Mouse (Mus musculus) stomach, embryonic 14.5 days (tissue): ENCODE measurements around the gene Ankrd13d. TPM values are rescaled to one million over a fixed set of nuclear protein-coding genes. Genes with fewer than 3 reads are reported as not detected.
A peak's percentile ranks its signal among the peaks of the same experiment; 100 is the strongest.

Source experiments
- ATAC-seq: fragments of 200-750 bp; cut with Nextera tagmentation; 2 replicates; pipeline ENCODE4 v1.8.0; 2017; ENCODE audit warnings: low read depth, moderate TSS enrichment; ENCODE audit not compliant: insufficient number of reproducible peaks, insufficient read depth, low FRiP score
- H3K27ac ChIP-seq: fragments of 300-500 bp; sonication (generic); 2 replicates; pipeline ENCODE4 v1.5.1; 2014; ENCODE audit warnings: mild to moderate bottlenecking, low read length, moderate library complexity, mixed read lengths
- H3K27me3 ChIP-seq: fragments of 300-500 bp; sonication (generic); 2 replicates; pipeline ENCODE4 v1.6.1; 2014; ENCODE audit warnings: low read length, control low read depth, mixed read lengths; ENCODE audit not compliant: control insufficient read depth, insufficient read depth
- H3K36me3 ChIP-seq: fragments of 300-500 bp; sonication (generic); 2 replicates; pipeline ENCODE4 v1.6.1; 2014; ENCODE audit warnings: mild to moderate bottlenecking, control low read depth, low read length, moderate library complexity, mixed read lengths; ENCODE audit not compliant: control insufficient read depth, insufficient read depth
- H3K4me1 ChIP-seq: fragments of 300-500 bp; sonication (generic); 2 replicates; pipeline ENCODE4 v1.6.1; 2014; ENCODE audit warnings: low read length, control low read depth, mixed read lengths; ENCODE audit not compliant: control insufficient read depth, insufficient read depth
- H3K4me2 ChIP-seq: fragments of 300-500 bp; sonication (generic); replicated peaks from 2 replicates; pipeline ENCODE4 v1.6.1; 2014; ENCODE audit warnings: low read depth, low read length, control low read depth
- H3K4me3 ChIP-seq: fragments of 300-500 bp; sonication (generic); 2 replicates; pipeline ENCODE4 v1.5.1; 2014; ENCODE audit warnings: low read depth, low read length, control low read depth
- H3K9ac ChIP-seq: fragments of 300-500 bp; sonication (generic); replicated peaks from 2 replicates; pipeline ENCODE4 v1.6.1; 2014; ENCODE audit warnings: low read depth, mild to moderate bottlenecking, control low read depth, low read length, moderate library complexity, mixed read lengths
- H3K9me3 ChIP-seq: fragments of 300-500 bp; sonication (generic); 2 replicates; pipeline ENCODE4 v1.6.1; 2016; ENCODE audit warnings: low read depth, low read length, control low read depth; ENCODE audit not compliant: control insufficient read depth
- WGBS: fragments of 180-500 bp; shearing (Covaris S2); extraction: QIAGEN DNeasy Blood & Tissue Kit; methylation state at CpG from one replicate; pipeline ENCODE4 v1.1.7; 2014; 5-methylcytosine and 5-hydroxymethylcytosine counted together
- polyA plus RNA-seq: library from polyadenylated mRNA; unstranded; fragments of >200 nt; fragmentation: Nextera tagmentation; extraction: Ambion mirVana; gene quantifications from 2 replicates; pipeline ENCODE4 v1.2.1, GENCODE M21; 2014

Gene Ankrd13d
- polyA plus RNA-seq, 1 experiment from 2014 or later: 13.0 TPM

DNA sequence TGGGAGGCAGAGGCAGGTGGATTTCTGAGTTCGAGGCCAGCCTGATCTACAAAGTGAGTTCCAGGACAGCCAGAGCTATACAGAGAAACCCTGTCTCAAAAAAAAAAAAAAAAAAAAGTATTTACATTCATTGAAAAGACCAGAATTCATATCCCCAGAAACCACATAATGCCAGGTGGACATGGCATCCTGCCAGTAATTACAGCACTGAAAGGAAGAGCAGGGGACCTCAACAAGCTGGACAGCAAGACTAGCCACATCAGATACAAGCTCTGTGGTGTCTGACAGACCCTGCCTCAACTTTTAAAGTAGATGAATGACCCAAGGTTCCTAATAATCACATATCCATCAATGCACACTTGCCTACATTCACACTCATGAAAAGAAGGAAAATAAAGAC lies 38.7 kb upstream of the Ankrd13d start:
- ATAC-seq: no peak
- H3K36me3 ChIP-seq: peaks cover 93% of the 10 kb centered on the region
- H3K4me3 ChIP-seq: no peak overlapping the region
- no peaks in the 10 kb centered on the region for H3K4me1 ChIP-seq
- H3K27ac ChIP-seq: no peak overlapping the region
- no peaks in the 10 kb centered on the region for H3K27me3 ChIP-seq
- no peak overlapping the region for H3K4me2 ChIP-seq
- no peaks in the 10 kb centered on the region for H3K9me3 ChIP-seq
- no peak overlapping the region for H3K9ac ChIP-seq
- 100% methylated on average over 1 of the region's 1 CpGs for WGBS

DNA sequence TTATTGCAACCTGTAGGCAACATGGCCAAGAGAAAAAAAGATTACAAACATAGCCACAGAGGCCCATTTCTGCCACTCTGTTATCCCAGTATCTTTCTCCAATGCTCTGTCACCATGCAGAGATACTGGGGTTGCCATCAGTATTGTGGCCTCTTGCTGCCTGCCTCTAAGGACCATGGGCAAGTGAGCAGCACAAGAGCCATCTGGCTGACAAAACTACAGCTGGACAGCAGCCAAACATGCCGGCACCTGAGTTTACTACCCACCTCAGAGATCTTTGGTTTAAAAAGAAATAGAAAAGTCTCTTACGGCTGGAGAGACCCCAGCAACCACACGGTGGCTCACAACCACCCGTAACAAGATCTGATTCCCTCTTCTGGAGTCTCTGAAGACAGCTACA lies 36.3 kb upstream of the Ankrd13d start:
- Histone ChIP-seq H3K4me3 (no peak overlapping the region), H3K9ac (no peak overlapping the region), H3K36me3 (peaks cover 81% of the 10 kb centered on the region), H3K4me1 (no peaks in the 10 kb centered on the region), H3K27me3 (no peaks in the 10 kb centered on the region), H3K27ac (no peak overlapping the region), H3K9me3 (no peaks in the 10 kb centered on the region), H3K4me2 (no peak overlapping the region)
- no peak for ATAC-seq
- WGBS: 79% methylated on average over 4 of the region's 4 CpGs

DNA sequence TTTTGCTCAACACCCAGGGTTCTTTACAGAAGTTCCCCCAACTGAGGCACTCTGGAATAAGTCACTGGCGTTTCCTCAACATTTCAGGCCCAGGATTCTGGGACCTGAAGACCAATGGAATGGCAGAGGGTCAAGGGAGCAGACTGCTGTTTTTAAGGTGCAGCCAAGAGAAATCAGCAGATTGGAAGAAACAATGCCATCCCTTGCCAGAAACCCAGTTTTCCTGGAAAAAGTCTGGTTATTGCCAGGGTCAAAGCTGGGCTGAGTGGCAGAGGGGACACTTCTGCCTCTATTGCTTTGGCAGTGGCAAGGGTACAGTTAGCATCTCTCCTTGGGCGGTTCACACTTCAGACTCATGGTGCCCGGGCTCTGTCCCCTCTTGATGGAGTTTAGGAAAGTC lies 34.2 kb upstream of the Ankrd13d start:
- Histone ChIP-seq H3K4me2 (no peak overlapping the region), H3K27me3 (no peaks in the 10 kb centered on the region), H3K9ac (no peak overlapping the region), H3K9me3 (no peaks in the 10 kb centered on the region), H3K36me3 (peaks cover 65% of the 10 kb centered on the region), H3K4me3 (no peak overlapping the region), H3K27ac (no peak overlapping the region), H3K4me1 (no peaks in the 10 kb centered on the region)
- 88% methylated on average over 3 of the region's 3 CpGs for WGBS
- ATAC-seq: no peak

GRCm38 (mm10) chr19:4315223-4315944 lies 32.4 kb upstream of the Ankrd13d start:
- H3K27ac ChIP-seq: no peak overlapping the region
- WGBS: 64% methylated on average over 6 of the region's 6 CpGs
- 0 out of 2 replicates have a peak, but pooled peaks have one; percentile 33 for ATAC-seq

DNA sequence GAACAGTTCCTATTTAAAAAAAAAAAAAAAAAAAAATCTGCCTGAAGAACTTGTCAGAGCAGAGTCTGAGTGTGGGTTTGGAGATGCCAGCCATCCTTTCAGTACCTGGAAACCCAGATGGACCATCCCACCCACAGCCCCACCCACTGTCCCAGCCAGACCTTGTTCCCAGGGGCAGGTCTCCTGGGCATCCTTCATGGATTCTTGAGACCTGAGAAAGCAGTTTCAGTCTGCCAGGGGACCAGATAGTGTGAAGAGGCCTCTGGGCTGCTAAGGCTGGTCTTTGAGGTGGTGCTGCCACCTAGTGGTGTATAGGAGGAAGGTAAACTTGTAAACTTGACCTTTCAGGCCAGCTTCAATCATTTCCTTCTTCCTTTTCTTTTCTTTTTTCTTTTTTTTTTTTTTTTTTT lies 26.8 kb upstream of the Ankrd13d start:
- H3K27ac ChIP-seq: no peak overlapping the region
- no peaks in the 10 kb centered on the region for H3K9me3 ChIP-seq
- no peak overlapping the region for H3K9ac ChIP-seq
- no peak overlapping the region for H3K4me2 ChIP-seq
- peaks cover 6% of the 10 kb centered on the region for H3K4me1 ChIP-seq
- no peak for ATAC-seq
- no peaks in the 10 kb centered on the region for H3K27me3 ChIP-seq
- H3K4me3 ChIP-seq: no peak overlapping the region
- H3K36me3 ChIP-seq: peaks cover 5% of the 10 kb centered on the region; the same call in 1 of the 2 replicates

More at GRCm38 (mm10) chr19:4315223-4315944, 32.4 kb upstream of the Ankrd13d start:
- Histone ChIP-seq H3K4me2 (no peak overlapping the region), H3K9me3 (no peaks in the 10 kb centered on the region), H3K27me3 (no peaks in the 10 kb centered on the region), H3K4me3 (no peak overlapping the region), H3K4me1 (no peaks in the 10 kb centered on the region), H3K9ac (no peak overlapping the region), H3K36me3 (peaks cover 48% of the 10 kb centered on the region)

- Histone ChIP-seq H3K4me3 (no peak overlapping the region), H3K4me1 (peaks cover 11% of the 10 kb centered on the region), H3K27ac (no peak overlapping the region), H3K4me2 (no peak overlapping the region), H3K9ac (no peak overlapping the region), H3K27me3 (no peaks in the 10 kb centered on the region), H3K9me3 (no peaks in the 10 kb centered on the region), H3K36me3 (peaks cover 2% of the 10 kb centered on the region; the same call in 1 of the 2 replicates)
- ATAC-seq: no peak
- 93% methylated on average over 4 of the region's 4 CpGs for WGBS
Measured at GRCm38 (mm10) chr19:4309302-4309701, 26.4 kb upstream of the Ankrd13d start.

- Histone ChIP-seq H3K4me1 (peaks cover 38% of the 10 kb centered on the region), H3K9me3 (no peaks in the 10 kb centered on the region), H3K4me3 (peak within 1 kb of the TSS; percentile 95), H3K27me3 (no peaks in the 10 kb centered on the region), H3K36me3 (no peaks in the 10 kb centered on the region), H3K4me2 (peak within 1 kb of the TSS; percentile 77), H3K9ac (peak within 1 kb of the TSS; percentile 94), H3K27ac (peak within 1 kb of the TSS; percentile 81)
- peak; percentile 67 for ATAC-seq
- 0% methylated on average over 12 of the region's 46 CpGs for WGBS
Measured at GRCm38 (mm10) chr19:4306190-4306577, 23.2 kb upstream of the Ankrd13d start, which contains the start of gene Grk2. Grk2 (minus strand) TSS chr19:4306222.

DNA sequence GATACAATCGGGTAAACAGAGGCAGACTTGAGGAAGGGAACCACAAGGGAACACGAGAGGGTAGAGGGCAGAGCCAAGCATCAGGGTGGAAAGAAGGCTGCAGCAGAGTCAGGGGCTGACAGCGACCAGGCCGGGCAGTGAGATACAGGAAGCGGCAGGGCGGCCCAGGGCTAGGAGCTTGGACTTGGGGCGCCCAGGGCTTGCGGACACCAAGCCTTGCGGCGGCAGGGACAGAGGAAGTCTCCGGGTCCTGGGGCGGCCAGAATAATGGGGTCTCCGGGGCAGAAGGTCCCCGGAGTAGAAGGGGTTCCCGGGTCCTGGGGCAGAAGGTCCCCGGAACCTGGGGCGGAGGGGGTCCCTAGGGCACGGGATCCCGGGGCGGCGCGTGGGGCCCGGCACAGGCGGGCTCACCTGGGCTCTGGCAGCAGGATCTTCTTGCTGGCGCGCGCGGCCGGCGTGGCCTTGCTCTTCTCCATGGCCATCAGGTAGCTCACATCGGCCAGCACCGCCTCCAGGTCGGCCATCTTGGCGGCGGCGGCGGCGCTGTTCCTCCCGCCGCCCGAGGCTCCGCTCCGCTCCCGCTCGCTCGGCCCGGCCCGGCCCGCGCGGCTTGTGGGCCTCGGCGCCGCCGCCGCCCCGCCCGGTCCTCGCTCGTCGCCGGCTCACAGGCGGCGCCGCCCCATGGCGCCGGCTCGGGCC lies 22.7 kb upstream of the Ankrd13d start:
- Histone ChIP-seq H3K9ac (peak overlapping the region; percentile 94), H3K36me3 (no peaks in the 10 kb centered on the region), H3K27me3 (no peaks in the 10 kb centered on the region), H3K9me3 (no peaks in the 10 kb centered on the region), H3K4me1 (peaks cover 42% of the 10 kb centered on the region), H3K4me2 (peak overlapping the region; percentile 77), H3K4me3 (peak overlapping the region; percentile 95), H3K27ac (peak overlapping the region; percentile 81)
- peak; percentile 38 for ATAC-seq
- WGBS: under 1% methylated on average over 33 of the region's 68 CpGs
